Mouse (Mus musculus) liver, embryonic 14 days (tissue): ENCODE data around the gene Gjc1. TPM values are rescaled to one million over a fixed set of nuclear protein-coding genes. Genes with fewer than 3 reads are reported as not detected.

Experiments used
- polyA plus RNA-seq: library from polyadenylated mRNA; depleted of rRNA; stranded (reverse); fragments of >200 nt; gene quantifications from 2 replicates; pipeline ENCODE4 v1.2.3, GENCODE M21; 2012; rRNA removed

Gjc1 gene
- 1.6 and 1.9 TPM in 2 replicates for polyA plus RNA-seq

GRCm38 (mm10) chr11:102819021-102819782 lies at the start of gene Gjc1:
Gjc1 (minus strand) TSS chr11:102819700.

GRCm38 (mm10) chr11:102835549-102835948 lies 16.0 kb upstream of the Gjc1 start, which contains the start of gene Higd1b:
Higd1b (plus strand) TSS chr11:102835849.

GRCm38 (mm10) chr11:102761309-102762210 lies 57.9 kb downstream of the Gjc1 start, which contains the start of gene Adam11:
Adam11 (plus strand) TSS chr11:102761439.

Other genes with a start within 250 kb of the Gjc1 start
- 0.07 and 0.09 TPM in 2 replicates for gene Gm11627, start 240.2 kb downstream of the Gjc1 start, polyA plus RNA-seq
- 0.62 and 1.5 TPM in 2 replicates for gene Fzd2, start 215.3 kb downstream of the Gjc1 start, polyA plus RNA-seq
- 0.02 and 0.03 TPM in 2 replicates for gene Meioc, start 156.0 kb downstream of the Gjc1 start, polyA plus RNA-seq
- 8.0 and 8.1 TPM in 2 replicates for gene Ccdc43, start 121.9 kb downstream of the Gjc1 start, polyA plus RNA-seq
- 0.25 TPM in 2 replicates for gene Adam11, start 58.3 kb downstream of the Gjc1 start, polyA plus RNA-seq
- gene Higd1b, start 16.1 kb upstream of the Gjc1 start, polyA plus RNA-seq = not detected in 2 replicates
- 47.1 and 52.6 TPM in 2 replicates for gene Eftud2, start 61.3 kb upstream of the Gjc1 start, polyA plus RNA-seq
- gene Ccdc103, start 61.5 kb upstream of the Gjc1 start, polyA plus RNA-seq = 0.35 and 0.71 TPM in 2 replicates
- gene Fam187a, start 65.5 kb upstream of the Gjc1 start, polyA plus RNA-seq = 0.01 TPM in 1 of 2 replicates, not detected in the other
- 12.3 and 14.0 TPM in 2 replicates for gene Gfap, start 81.2 kb upstream of the Gjc1 start, polyA plus RNA-seq
- 18.8 and 19.6 TPM in 2 replicates for gene Kif18b, start 105.4 kb upstream of the Gjc1 start, polyA plus RNA-seq
- 0.09 and 0.14 TPM in 2 replicates for gene C1ql1, start 127.0 kb upstream of the Gjc1 start, polyA plus RNA-seq
- gene Nmt1, start 208.5 kb upstream of the Gjc1 start, polyA plus RNA-seq = 19.7 and 25.3 TPM in 2 replicates
- 23.4 and 26.8 TPM in 2 replicates for gene Dcakd, start 208.6 kb upstream of the Gjc1 start, polyA plus RNA-seq